Mouse (Mus musculus) ES-E14 (cell line): ENCODE measurements around the gene Aspscr1. TPM values are rescaled to one million over a fixed set of nuclear protein-coding genes. Genes with fewer than 3 reads are reported as not detected.

Experiments used
- DNase-seq: peaks from one replicate; pipeline ENCODE4 v3.0.0-alpha.2; 2013; ENCODE audit warnings: low read depth, low spot score
- H3K27ac ChIP-seq: 2 replicates; pipeline ENCODE4 v1.5.1; 2012; ENCODE audit warnings: low read depth, mild to moderate bottlenecking, low read length, moderate library complexity, mixed read lengths; ENCODE audit not compliant: poor library complexity, insufficient read depth, severe bottlenecking
- H3K36me3 ChIP-seq: 2 replicates; pipeline ENCODE4 v1.6.1; 2012; ENCODE audit warnings: mild to moderate bottlenecking, low read length, moderate library complexity, mixed read lengths; ENCODE audit not compliant: control insufficient read depth, poor library complexity, insufficient read depth, severe bottlenecking
- H3K4me1 ChIP-seq, 2 experiments: fragments of 150-350 bp in 1 of 2; sonication (generic) in 1 of 2; 2 replicates each; pipeline ENCODE4 v1.6.1; 2012; ENCODE audit warnings: low read length in 2 of 2, mild to moderate bottlenecking in 1 of 2, mixed read lengths in 1 of 2; ENCODE audit not compliant: control insufficient read depth in 2 of 2, insufficient read depth in 2 of 2, poor library complexity in 1 of 2
- H3K4me3 ChIP-seq, 2 experiments: fragments of 150-350 bp in 1 of 2; sonication (generic) in 1 of 2; 2 replicates each; pipeline ENCODE4 v1.5.1; 2012; ENCODE audit warnings: low read length in 2 of 2, low read depth in 1 of 2, mild to moderate bottlenecking in 1 of 2, mixed read lengths in 1 of 2; ENCODE audit not compliant: insufficient read depth in 1 of 2, poor library complexity in 1 of 2, severe bottlenecking in 1 of 2
- H3K9ac ChIP-seq: 2 replicates; pipeline ENCODE4 v1.6.1; 2012; ENCODE audit warnings: low read depth, mild to moderate bottlenecking, low read length, mixed read lengths; ENCODE audit not compliant: poor library complexity, insufficient read depth, severe bottlenecking
- H3K9me3 ChIP-seq: fragments of 150-350 bp; sonication (generic); 2 replicates; pipeline ENCODE4 v1.6.1; 2012; ENCODE audit warnings: low read depth, mild to moderate bottlenecking, low read length; ENCODE audit not compliant: control insufficient read depth, insufficient read depth
- CHD2 ChIP-seq: IDR thresholded peaks from 2 replicates; pipeline ENCODE4 v1.6.1; 2014; ENCODE audit warnings: mild to moderate bottlenecking, low read depth, low read length, inconsistent platforms
- HCFC1 ChIP-seq: IDR thresholded peaks from 2 replicates; pipeline ENCODE4 v1.6.1; 2012; ENCODE audit warnings: low read length, inconsistent platforms, borderline replicate concordance; ENCODE audit not compliant: insufficient read depth
- MAFK ChIP-seq: IDR thresholded peaks from 2 replicates; pipeline ENCODE4 v1.6.1; 2014; ENCODE audit warnings: mild to moderate bottlenecking, low read depth, low read length, inconsistent platforms; ENCODE audit not compliant: insufficient read depth
- ZC3H11A ChIP-seq: IDR thresholded peaks from 2 replicates; pipeline ENCODE4 v1.6.1; 2012; ENCODE audit warnings: low read depth, mild to moderate bottlenecking, inconsistent platforms, low read length, borderline replicate concordance
- ZNF384 ChIP-seq: IDR thresholded peaks from 2 replicates; pipeline ENCODE4 v1.6.1; 2012; ENCODE audit warnings: low read depth, low read length, inconsistent platforms
- in situ Hi-C, 2 experiments: fragments of 600-800 bp; cut with MboI; formaldehyde crosslinking; loops; one replicate each; pipeline ENCODE4 v1.15.1; 2025; ENCODE audit warnings: low sequenced_read_pairs in 2 of 2, inconsistent platforms in 1 of 2; ENCODE audit not compliant: unreplicated experiment in 2 of 2
- total RNA-seq: library from RNA; depleted of rRNA; stranded (reverse); fragments of 300-350 nt; gene quantifications from 2 replicates; pipeline ENCODE4 v1.2.3, GENCODE M21; 2012; rRNA removed

Aspscr1 gene
- total RNA-seq, 1 experiment, result 85.2 TPM

DNA sequence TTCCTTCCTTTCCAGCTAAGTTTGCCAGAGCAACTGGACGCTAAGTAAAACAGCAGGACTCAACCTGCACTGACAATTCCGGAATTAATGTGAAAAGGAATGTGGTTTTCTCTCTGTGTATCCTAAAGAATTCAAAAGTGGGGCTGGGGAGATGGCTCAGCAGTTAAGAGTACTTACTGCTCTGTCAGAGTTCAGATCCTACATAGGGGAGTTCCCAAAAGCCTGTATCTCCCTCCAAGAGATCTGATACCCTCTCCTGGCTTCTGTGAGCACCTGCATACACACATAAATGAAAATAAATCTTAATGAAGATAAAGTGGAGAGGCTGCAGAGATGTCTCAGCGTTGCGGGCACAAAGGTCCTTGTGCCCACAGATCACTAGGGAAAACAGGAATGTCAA, 78.8 kb downstream of the Aspscr1 start:
- in situ Hi-C loops, result no loop called here
- DNase-seq, result no peak
- TF ChIP-seq CHD2 (no peak), HCFC1 (no peak), ZC3H11A (no peak), MAFK (no peak), ZNF384 (no peak)

More for the DNA sequence above, 78.8 kb downstream of the Aspscr1 start:
- Histone ChIP-seq H3K4me1 (no peaks in the 10 kb centered on the region), H3K9ac (no peak overlapping the region), H3K27ac (no peak overlapping the region), H3K4me3 (no peak overlapping the region), H3K36me3 (no peaks in the 10 kb centered on the region), H3K9me3 (no peaks in the 10 kb centered on the region)

Other genes starting within 250 kb of the Aspscr1 start
- 35.6 and 57.7 TPM in 2 replicates for gene Nploc4, start 235.3 kb upstream of the Aspscr1 start, total RNA-seq
- gene Tspan10, start 230.3 kb upstream of the Aspscr1 start, total RNA-seq, result not detected in 2 replicates
- not detected in 2 replicates for gene Pde6g, start 219.5 kb upstream of the Aspscr1 start, total RNA-seq
- 2.9 and 4.1 TPM in 2 replicates for gene Oxld1, start 214.9 kb upstream of the Aspscr1 start, total RNA-seq
- gene Ccdc137, start 214.9 kb upstream of the Aspscr1 start, total RNA-seq, result 24.6 and 27.4 TPM in 2 replicates
- gene Arl16, start 205.4 kb upstream of the Aspscr1 start, total RNA-seq, result 15.3 and 21.2 TPM in 2 replicates
- gene Mrpl12, start 188.4 kb upstream of the Aspscr1 start, total RNA-seq, result 100 and 136 TPM in 2 replicates
- 30.2 and 35.0 TPM in 2 replicates for gene Slc25a10, start 181.1 kb upstream of the Aspscr1 start, total RNA-seq
- gene Gcgr, start 142.3 kb upstream of the Aspscr1 start, total RNA-seq, result 0.40 and 0.53 TPM in 2 replicates
- 18.9 and 20.2 TPM in 2 replicates for gene Mcrip1, start 123.2 kb upstream of the Aspscr1 start, total RNA-seq
- gene Ppp1r27, start 121.8 kb upstream of the Aspscr1 start, total RNA-seq, result not detected in 2 replicates
- gene P4hb, start 99.7 kb upstream of the Aspscr1 start, total RNA-seq, result 904 and 977 TPM in 2 replicates
- 161 and 253 TPM in 2 replicates for gene Arhgdia, start 91.3 kb upstream of the Aspscr1 start, total RNA-seq
- 300 and 397 TPM in 2 replicates for gene Alyref, start 74.6 kb upstream of the Aspscr1 start, total RNA-seq
- 87.4 and 98.4 TPM in 2 replicates for gene Anapc11, start 74.6 kb upstream of the Aspscr1 start, total RNA-seq
- gene Npb, start 64.5 kb upstream of the Aspscr1 start, total RNA-seq, result 0.69 and 0.94 TPM in 2 replicates
- 88.6 and 188 TPM in 2 replicates for gene Pcyt2, start 55.0 kb upstream of the Aspscr1 start, total RNA-seq
- 29.4 and 33.2 TPM in 2 replicates for gene Sirt7, start 47.7 kb upstream of the Aspscr1 start, total RNA-seq
- 42.6 and 48.4 TPM in 2 replicates for gene Mafg, start 39.4 kb upstream of the Aspscr1 start, total RNA-seq
- gene Pycr1, start 29.2 kb upstream of the Aspscr1 start, total RNA-seq, result 19.0 and 19.6 TPM in 2 replicates
- 0.63 TPM in 1 of 2 replicates, not detected in the other for gene Myadml2, start 24.8 kb upstream of the Aspscr1 start, total RNA-seq
- 47.8 and 196 TPM in 2 replicates for gene Notum, start 11.8 kb upstream of the Aspscr1 start, total RNA-seq
- gene Cenpx, start 40.8 kb downstream of the Aspscr1 start, total RNA-seq, result 53.9 TPM in 2 replicates
- gene Lrrc45, start 41.0 kb downstream of the Aspscr1 start, total RNA-seq, result 30.3 and 65.0 TPM in 2 replicates
- gene Rac3, start 48.5 kb downstream of the Aspscr1 start, total RNA-seq, result 20.1 and 34.3 TPM in 2 replicates
- 43.6 and 66.6 TPM in 2 replicates for gene Dcxr, start 54.3 kb downstream of the Aspscr1 start, total RNA-seq
- not detected in 2 replicates for gene Cbr2, start 59.1 kb downstream of the Aspscr1 start, total RNA-seq
- gene Hmga1b, start 89.8 kb downstream of the Aspscr1 start, total RNA-seq, result 184 and 244 TPM in 2 replicates
- 18.8 and 28.6 TPM in 2 replicates for gene Rfng, start 111.2 kb downstream of the Aspscr1 start, total RNA-seq
- 289 and 378 TPM in 2 replicates for gene Gps1, start 111.3 kb downstream of the Aspscr1 start, total RNA-seq
- gene Dus1l, start 123.4 kb downstream of the Aspscr1 start, total RNA-seq, result 101 and 124 TPM in 2 replicates
- 210 and 251 TPM in 2 replicates for gene Fasn, start 151.6 kb downstream of the Aspscr1 start, total RNA-seq